Mouse (Mus musculus): ENCODE results near the gene Rmnd1. TPM values are rescaled to one million over a fixed set of nuclear protein-coding genes. Genes with fewer than 3 reads are reported as not detected.

Rmnd1 gene
- 39.9 TPM for total RNA-seq (2023)

GRCm38 (mm10) chr10:4432123-4432931, at the start of gene Rmnd1, which contains the start of gene Armt1:
Rmnd1 (minus strand) TSS chr10:4432388.
Armt1 (plus strand) TSS chr10:4432467.

GRCm38 (mm10) chr10:4387701-4388383, 44.3 kb downstream of the Rmnd1 start, which contains the start of gene Zbtb2:
Zbtb2 (minus strand) TSS chr10:4388108.

Other genes starting within 250 kb of the Rmnd1 start
- gene Akap12, start 166.0 kb downstream of the Rmnd1 start, total RNA-seq (2023) = 2.4 TPM
- 35.4 TPM for gene Zbtb2, start 44.3 kb downstream of the Rmnd1 start, total RNA-seq (2023)
- 21.6 TPM for gene Armt1, start 79 bp upstream of the Rmnd1 start, total RNA-seq (2023)
- 1.5 TPM for gene Ccdc170, start 50.1 kb upstream of the Rmnd1 start, total RNA-seq (2023)
- gene Esr1, start 179.2 kb upstream of the Rmnd1 start, total RNA-seq (2023) = 3.0 TPM

Measured in CD4-positive naive resting alpha-beta T cell, adult 57 days (primary cell).